Mouse (Mus musculus) heart, postnatal 14 days (tissue): ENCODE results near the gene Hspa4. TPM values are rescaled to one million over a fixed set of nuclear protein-coding genes. Genes with fewer than 3 reads are reported as not detected.

Experiments
- DNase-seq, 2 experiments: peaks; one replicate each; pipeline ENCODE4 v3.0.0; 2021 to 2022
- intact Hi-C: fragments of 180-260 bp; cut with DNase I; formaldehyde crosslinking; loops from one replicate; pipeline ENCODE4 v1.15.1; 2025
- total RNA-seq, 2 experiments: library from RNA; stranded (reverse); gene quantifications; 2 replicates each; pipeline ENCODE4 v1.2.3; 2021

Gene Hspa4
- total RNA-seq, 2 experiments from 2014 or later: 117 to 124 TPM

GRCm38 (mm10) chr11:53256914-53257313 is 43.3 kb downstream of the Hspa4 start:
- DNase-seq: no peak
- intact Hi-C loops: loop anchor here (10.0 kb wide), 1 partner anchor 492 kb away; the partner anchor contains the start of gene Fstl4

- intact Hi-C loops: loop anchor here (2.0 to 10.0 kb wide), 2 partner anchors 490 to 834 kb away; partner anchors contain the start of gene Fstl4
- DNase-seq: peak; percentile 70 to 84
Observed at GRCm38 (mm10) chr11:53254926-53255325, 45.3 kb downstream of the Hspa4 start.

- intact Hi-C loops: loop anchor here (2.0 to 10.0 kb wide), 2 partner anchors 490 to 834 kb away; partner anchors contain the start of gene Fstl4
- peak in 1 of 2 experiments; percentile 36 for DNase-seq
Observed at GRCm38 (mm10) chr11:53254428-53254827, 45.8 kb downstream of the Hspa4 start.

- no peak for DNase-seq
- intact Hi-C loops: loop anchor here (10.0 kb wide), 1 partner anchor 488 kb away; the partner anchor contains the start of gene Fstl4
Observed at GRCm38 (mm10) chr11:53252186-53253119, 47.8 kb downstream of the Hspa4 start.

GRCm38 (mm10) chr11:53250796-53251195 is 49.5 kb downstream of the Hspa4 start:
- no peak for DNase-seq
- intact Hi-C loops: loop anchor here (10.0 kb wide), 1 partner anchor 486 kb away; the partner anchor contains the start of gene Fstl4

GRCm38 (mm10) chr11:53249686-53250085 is 50.6 kb downstream of the Hspa4 start:
- intact Hi-C loops: loop anchor here (10.0 kb wide), 1 partner anchor 485 kb away; the partner anchor contains the start of gene Fstl4
- DNase-seq: no peak

GRCm38 (mm10) chr11:53245561-53245960 is 54.7 kb downstream of the Hspa4 start:
- intact Hi-C loops: no loop called here
- DNase-seq: no peak

GRCm38 (mm10) chr11:53243199-53243598 is 57.1 kb downstream of the Hspa4 start:
- intact Hi-C loops: no loop called here
- DNase-seq: peak; percentile 34 to 53

- DNase-seq: no peak
- intact Hi-C loops: no loop called here
Observed at GRCm38 (mm10) chr11:53233590-53233989, 66.7 kb downstream of the Hspa4 start.

- no peak for DNase-seq
- intact Hi-C loops: no loop called here
Observed at GRCm38 (mm10) chr11:53231836-53232235, 68.4 kb downstream of the Hspa4 start.

- DNase-seq: no peak
- intact Hi-C loops: no loop called here
Observed at GRCm38 (mm10) chr11:53229011-53229410, 71.2 kb downstream of the Hspa4 start.

- intact Hi-C loops: no loop called here
- no peak for DNase-seq
Observed at GRCm38 (mm10) chr11:53210876-53211275, 89.4 kb downstream of the Hspa4 start.

Other genes with a start within 250 kb of the Hspa4 start
- gene Zcchc10, start 24.2 kb upstream of the Hspa4 start, total RNA-seq: 1 to 10 TPM; 6.1 to 7.4 TPM
- gene Aff4, start 50.4 kb upstream of the Hspa4 start, total RNA-seq: 100 to 1,000 TPM in 1 of 2 experiments, 10 to 100 TPM in 1; 97.5 to 109 TPM
- not detected for gene Leap2, start 122.7 kb upstream of the Hspa4 start, total RNA-seq
- 1,000 to 10,000 TPM; 2,370 to 2,434 TPM for gene Uqcrq, start 130.4 kb upstream of the Hspa4 start, total RNA-seq
- under 1 TPM; 0.31 to 0.66 TPM for gene Gdf9, start 130.6 kb upstream of the Hspa4 start, total RNA-seq
- gene Gm10447, start 156.7 kb upstream of the Hspa4 start, total RNA-seq: not detected
- gene Shroom1, start 156.7 kb upstream of the Hspa4 start, total RNA-seq: under 1 TPM; 0.44 to 0.53 TPM
- not detected for gene Gm9837, start 170.0 kb upstream of the Hspa4 start, total RNA-seq
- not detected for gene Gm9945, start 179.7 kb upstream of the Hspa4 start, total RNA-seq
- gene Sowaha, start 179.8 kb upstream of the Hspa4 start, total RNA-seq: under 1 TPM; 0.07 TPM
- 10 to 100 TPM; 42.1 TPM for gene Sept8, start 218.8 kb upstream of the Hspa4 start, total RNA-seq